Mouse (Mus musculus) erythroblast, embryonic 14.5 days (primary cell): Measurements from ENCODE around the gene Ube2f. TPM values are rescaled to one million over a fixed set of nuclear protein-coding genes. Genes with fewer than 3 reads are reported as not detected.
A peak's percentile ranks its signal among the peaks of the same experiment; 100 is the strongest.

Source experiments
- H3K27me3 ChIP-seq: 2 replicates; pipeline ENCODE4 v1.6.1; 2012; ENCODE audit warnings: inconsistent platforms; ENCODE audit not compliant: control insufficient read depth
- H3K36me3 ChIP-seq: 2 replicates; pipeline ENCODE4 v1.6.1; 2012; ENCODE audit warnings: mild to moderate bottlenecking, inconsistent platforms; ENCODE audit not compliant: control insufficient read depth
- H3K4me1 ChIP-seq: 2 replicates; pipeline ENCODE4 v1.6.1; 2012; ENCODE audit warnings: inconsistent platforms; ENCODE audit not compliant: control insufficient read depth
- H3K4me3 ChIP-seq: replicated peaks from 2 replicates; pipeline ENCODE3; 2012; ENCODE audit warnings: moderate library complexity, mild to moderate bottlenecking, inconsistent platforms
- H3K9me3 ChIP-seq: 2 replicates; pipeline ENCODE4 v1.6.1; 2012; ENCODE audit warnings: low read length, inconsistent platforms, mixed read lengths; ENCODE audit not compliant: control insufficient read depth
- GATA1 ChIP-seq: IDR thresholded peaks from 2 replicates; pipeline ENCODE4 v1.6.1; 2012; ENCODE audit warnings: low read length, inconsistent platforms, mixed read lengths
- TAL1 ChIP-seq: IDR thresholded peaks from 3 replicates; pipeline ENCODE4 v1.6.1; 2012; ENCODE audit warnings: low read length, inconsistent platforms, mixed read lengths
- polyA plus RNA-seq: library from polyadenylated mRNA; stranded (reverse); fragments of >175 nt; gene quantifications from 2 replicates; pipeline ENCODE4 v1.2.3, GENCODE M21; 2012

Gene Ube2f
- polyA plus RNA-seq, 1 experiment = 3.8 TPM

- H3K4me1 ChIP-seq = peaks cover 49% of the 10 kb centered on the region
- H3K27me3 ChIP-seq = no peaks in the 10 kb centered on the region
- TF ChIP-seq GATA1 (no peak), TAL1 (no peak)
- H3K9me3 ChIP-seq = peaks cover 3% of the 10 kb centered on the region; the same call in 1 of the 2 replicates
- H3K4me3 ChIP-seq = peak overlapping the region; percentile 91
- H3K36me3 ChIP-seq = peaks cover 64% of the 10 kb centered on the region
Measured at GRCm38 (mm10) chr1:91299707-91300426, 49.8 kb downstream of the Ube2f start.

- Histone ChIP-seq H3K36me3 (peaks cover 65% of the 10 kb centered on the region), H3K27me3 (no peaks in the 10 kb centered on the region), H3K4me1 (peaks cover 49% of the 10 kb centered on the region), H3K9me3 (no peaks in the 10 kb centered on the region), H3K4me3 (no peak overlapping the region)
- no peak for TF ChIP-seq GATA1
- no peak for TF ChIP-seq TAL1
Measured at GRCm38 (mm10) chr1:91301206-91301920, 51.3 kb downstream of the Ube2f start.

- Histone ChIP-seq H3K9me3 (no peaks in the 10 kb centered on the region), H3K27me3 (no peaks in the 10 kb centered on the region), H3K4me1 (peaks cover 49% of the 10 kb centered on the region), H3K4me3 (no peak overlapping the region), H3K36me3 (peaks cover 68% of the 10 kb centered on the region)
- TF ChIP-seq TAL1 = no peak
- TF ChIP-seq GATA1 = no peak
Measured at GRCm38 (mm10) chr1:91302021-91302420, 51.9 kb downstream of the Ube2f start.

DNA sequence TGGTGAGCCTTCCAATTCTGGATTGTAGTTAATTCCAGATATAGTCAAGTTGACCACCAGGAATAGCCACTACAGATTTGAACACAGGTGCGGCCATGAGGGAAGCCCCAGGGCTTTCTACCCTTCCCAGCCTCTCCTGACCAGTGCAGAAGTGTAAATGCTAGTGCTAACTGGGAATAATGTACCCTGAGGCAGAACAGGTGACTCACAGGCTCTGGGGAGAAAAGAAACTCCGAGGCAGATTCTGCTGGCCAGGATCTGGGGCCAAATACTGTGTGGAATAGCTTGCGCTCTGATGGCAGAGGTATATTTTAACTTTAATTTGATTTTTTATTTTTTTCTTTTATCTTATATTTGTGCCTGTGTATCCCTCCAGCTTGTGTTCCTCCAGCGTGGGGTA is 54.5 kb downstream of the Ube2f start:
- no peak for TF ChIP-seq TAL1
- TF ChIP-seq GATA1 = no peak
- Histone ChIP-seq H3K9me3 (no peaks in the 10 kb centered on the region), H3K4me3 (no peak overlapping the region), H3K27me3 (no peaks in the 10 kb centered on the region), H3K4me1 (peaks cover 30% of the 10 kb centered on the region), H3K36me3 (peaks cover 90% of the 10 kb centered on the region)

GRCm38 (mm10) chr1:91309366-91310085 is 59.4 kb downstream of the Ube2f start:
- no peak for TF ChIP-seq GATA1
- H3K4me3 ChIP-seq = no peak overlapping the region
- H3K4me1 ChIP-seq = no peaks in the 10 kb centered on the region
- H3K36me3 ChIP-seq = peaks cover 91% of the 10 kb centered on the region
- no peaks in the 10 kb centered on the region for H3K27me3 ChIP-seq
- no peaks in the 10 kb centered on the region for H3K9me3 ChIP-seq

- H3K27me3 ChIP-seq = no peaks in the 10 kb centered on the region
- peaks cover 92% of the 10 kb centered on the region for H3K36me3 ChIP-seq
- no peaks in the 10 kb centered on the region for H3K4me1 ChIP-seq
- no peaks in the 10 kb centered on the region for H3K9me3 ChIP-seq
- no peak overlapping the region for H3K4me3 ChIP-seq
- no peak for TF ChIP-seq TAL1
- TF ChIP-seq GATA1 = no peak
Measured at GRCm38 (mm10) chr1:91312273-91312672, 62.2 kb downstream of the Ube2f start.

GRCm38 (mm10) chr1:91313251-91313650 is 63.1 kb downstream of the Ube2f start:
- TF ChIP-seq GATA1 = no peak
- no peak for TF ChIP-seq TAL1
- no peaks in the 10 kb centered on the region for H3K9me3 ChIP-seq
- peaks cover 89% of the 10 kb centered on the region for H3K36me3 ChIP-seq
- no peaks in the 10 kb centered on the region for H3K27me3 ChIP-seq
- no peak overlapping the region for H3K4me3 ChIP-seq
- H3K4me1 ChIP-seq = no peaks in the 10 kb centered on the region

GRCm38 (mm10) chr1:91317656-91318055 is 67.6 kb downstream of the Ube2f start:
- Histone ChIP-seq H3K9me3 (no peaks in the 10 kb centered on the region), H3K4me1 (peaks cover 11% of the 10 kb centered on the region), H3K27me3 (no peaks in the 10 kb centered on the region), H3K4me3 (no peak overlapping the region), H3K36me3 (peaks cover 61% of the 10 kb centered on the region)
- TF ChIP-seq GATA1 (no peak), TAL1 (no peak)
